Mouse (Mus musculus): ENCODE results near the gene Kcnk13. TPM values are rescaled to one million over a fixed set of nuclear protein-coding genes. Genes with fewer than 3 reads are reported as not detected.
"Not testable (repeated sequence)": the region's sequence is repeated elsewhere in the genome, so short reads cannot be mapped to it uniquely, and the experiment has no call there.

Gene Kcnk13
- polyA plus RNA-seq, 1 experiment, result 9.2 TPM

DNA sequence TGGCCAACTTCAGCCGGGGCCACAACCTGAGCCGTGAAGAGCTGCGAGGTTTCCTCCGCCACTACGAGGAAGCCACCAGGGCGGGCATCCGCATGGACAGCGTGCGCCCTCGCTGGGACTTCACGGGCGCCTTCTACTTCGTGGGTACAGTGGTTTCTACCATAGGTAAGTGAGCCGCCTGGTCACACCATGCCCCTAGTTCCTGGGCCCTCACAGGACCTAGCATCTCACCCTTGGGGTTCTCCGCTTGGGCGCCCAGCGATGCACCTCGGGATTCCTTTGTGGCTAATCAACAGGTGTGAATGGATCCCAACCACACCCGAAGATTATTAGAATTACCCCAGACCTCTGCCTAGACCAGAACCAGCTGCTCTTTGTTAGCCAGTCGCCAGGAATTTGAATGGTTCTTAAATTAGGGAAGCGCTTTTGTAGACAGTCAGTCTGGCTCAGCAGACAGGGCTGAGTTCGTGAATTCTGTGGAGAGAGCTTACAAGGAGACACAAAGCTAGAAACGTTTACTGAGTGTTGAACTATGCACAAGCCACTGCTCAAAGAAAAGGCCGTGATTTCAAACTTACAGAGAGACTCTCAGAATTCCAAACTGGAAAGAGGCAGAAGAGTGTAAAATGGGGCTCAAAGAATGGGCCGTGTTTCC is 1.9 kb downstream of the Kcnk13 start:
- H3K4me1 ChIP-seq (ENCODE audit: control insufficient read depth, insufficient read depth, low read length), result peaks cover 4% of the 10 kb centered on the region; the same call in 1 of the 2 replicates
- 10% methylated on average over 25 of the region's 25 CpGs for WGBS
- H3K27ac ChIP-seq (ENCODE audit: insufficient read depth, low read length), result no peak overlapping the region
- H3K27me3 ChIP-seq (ENCODE audit: control insufficient read depth, insufficient read depth, low read length), result no peaks in the 10 kb centered on the region
- no peak for TF ChIP-seq POLR2A (IDR thresholded peaks at IDR 0.05; ENCODE audit: borderline replicate concordance, insufficient read depth, low read length)
- TF ChIP-seq CTCF (IDR thresholded peaks at IDR 0.05; ENCODE audit: borderline replicate concordance, insufficient read depth, low read depth, low read length), result no peak
- no peak for DNase-seq
- peak overlapping the region; percentile 37 for H3K4me3 ChIP-seq (replicated peaks; ENCODE audit: insufficient read depth, low read depth, low read length)

DNA sequence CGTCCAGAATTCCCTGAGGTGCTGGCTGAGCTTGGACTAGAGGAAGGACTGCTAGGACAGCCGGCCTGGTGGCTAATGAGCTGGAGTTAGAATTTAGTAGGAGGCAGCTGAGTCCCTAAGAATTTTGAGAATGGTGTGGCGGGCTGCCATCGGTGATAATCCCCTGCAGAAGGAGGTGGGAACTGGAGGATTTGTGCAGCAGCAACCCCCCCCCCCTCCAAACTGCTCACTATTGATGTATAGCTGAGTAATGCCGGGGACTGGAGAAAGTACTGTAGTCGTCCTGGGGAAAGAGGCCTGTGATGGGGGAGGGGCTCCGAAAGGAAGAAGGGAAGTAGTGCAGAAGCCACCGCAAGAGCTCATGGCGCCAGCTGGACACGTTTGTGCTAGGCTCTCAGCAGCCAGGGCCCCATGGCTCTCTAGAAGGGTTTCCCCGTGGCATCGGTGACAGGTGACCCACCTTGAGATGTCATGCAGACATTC is 2.6 kb downstream of the Kcnk13 start:
- Histone ChIP-seq H3K27me3 (ENCODE audit: control insufficient read depth, insufficient read depth, low read length) (no peaks in the 10 kb centered on the region), H3K4me3 (replicated peaks; ENCODE audit: insufficient read depth, low read depth, low read length) (no peak overlapping the region), H3K4me1 (ENCODE audit: control insufficient read depth, insufficient read depth, low read length) (peaks cover 4% of the 10 kb centered on the region; the same call in 1 of the 2 replicates), H3K27ac (ENCODE audit: insufficient read depth, low read length) (no peak overlapping the region)
- WGBS, result 20% methylated on average over 12 of the region's 12 CpGs
- TF ChIP-seq POLR2A (IDR thresholded peaks at IDR 0.05; ENCODE audit: borderline replicate concordance, insufficient read depth, low read length) (no peak), CTCF (IDR thresholded peaks at IDR 0.05; ENCODE audit: borderline replicate concordance, insufficient read depth, low read depth, low read length) (no peak)
- DNase-seq, result no peak

GRCm38 (mm10) chr12:99969906-99970305 is 5.6 kb downstream of the Kcnk13 start:
- TF ChIP-seq POLR2A (IDR thresholded peaks at IDR 0.05; ENCODE audit: borderline replicate concordance, insufficient read depth, low read length) (no peak), CTCF (IDR thresholded peaks at IDR 0.05; ENCODE audit: borderline replicate concordance, insufficient read depth, low read depth, low read length) (no peak)
- WGBS, result 56% methylated on average over 4 of the region's 4 CpGs
- H3K4me1 ChIP-seq (ENCODE audit: control insufficient read depth, insufficient read depth, low read length), result no peaks in the 10 kb centered on the region
- H3K4me3 ChIP-seq (replicated peaks; ENCODE audit: insufficient read depth, low read depth, low read length), result no peak overlapping the region
- H3K27ac ChIP-seq (ENCODE audit: insufficient read depth, low read length), result no peak overlapping the region
- no peaks in the 10 kb centered on the region for H3K27me3 ChIP-seq (ENCODE audit: control insufficient read depth, insufficient read depth, low read length)
- DNase-seq, result no peak

- DNase-seq; H3K4me3 ChIP-seq (replicated peaks; ENCODE audit: insufficient read depth, low read depth, low read length); H3K27ac ChIP-seq (ENCODE audit: insufficient read depth, low read length); H3K27me3 ChIP-seq (ENCODE audit: control insufficient read depth, insufficient read depth, low read length); H3K4me1 ChIP-seq (ENCODE audit: control insufficient read depth, insufficient read depth, low read length): not testable (repeated sequence)
- 81% methylated on average over 7 of the region's 7 CpGs for WGBS
These were observed 7.1 kb downstream of the Kcnk13 start for GRCm38 (mm10) chr12:99971205-99971894.

- Histone ChIP-seq H3K4me1 (ENCODE audit: control insufficient read depth, insufficient read depth, low read length) (no peaks in the 10 kb centered on the region), H3K4me3 (replicated peaks; ENCODE audit: insufficient read depth, low read depth, low read length) (no peak overlapping the region), H3K27me3 (ENCODE audit: control insufficient read depth, insufficient read depth, low read length) (no peaks in the 10 kb centered on the region), H3K27ac (ENCODE audit: insufficient read depth, low read length) (no peak overlapping the region)
- WGBS, result 73% methylated on average over 7 of the region's 7 CpGs
- TF ChIP-seq CTCF (IDR thresholded peaks at IDR 0.05; ENCODE audit: borderline replicate concordance, insufficient read depth, low read depth, low read length) (no peak), POLR2A (IDR thresholded peaks at IDR 0.05; ENCODE audit: borderline replicate concordance, insufficient read depth, low read length) (no peak)
- no peak for DNase-seq
These were observed 8.5 kb downstream of the Kcnk13 start for GRCm38 (mm10) chr12:99972825-99973224.

DNA sequence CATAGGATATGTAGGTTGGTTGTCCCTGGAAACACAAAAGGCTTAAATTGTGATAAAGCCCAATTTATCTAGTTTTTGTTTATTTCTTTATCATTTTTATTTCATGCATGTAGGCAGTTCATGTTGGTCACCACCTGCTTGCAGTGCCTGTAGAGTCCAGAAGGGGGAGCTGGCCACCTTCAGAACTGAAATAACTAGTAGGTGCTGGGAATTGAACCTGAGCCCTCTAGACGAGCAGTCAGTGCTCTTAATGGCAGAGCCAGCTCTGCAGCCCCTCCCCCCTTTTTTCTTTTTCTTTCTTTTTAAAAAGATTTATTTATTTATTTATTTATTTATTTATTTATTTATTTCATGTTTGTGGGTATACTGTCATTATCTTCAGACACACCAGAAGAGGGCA is 9.4 kb downstream of the Kcnk13 start:
- no peaks in the 10 kb centered on the region for H3K27me3 ChIP-seq (ENCODE audit: control insufficient read depth, insufficient read depth, low read length)
- WGBS, result 84% methylated on average over 1 of the region's 1 CpGs
- no peaks in the 10 kb centered on the region for H3K4me1 ChIP-seq (ENCODE audit: control insufficient read depth, insufficient read depth, low read length)
- no peak for DNase-seq
- no peak overlapping the region for H3K27ac ChIP-seq (ENCODE audit: insufficient read depth, low read length)
- H3K4me3 ChIP-seq (replicated peaks; ENCODE audit: insufficient read depth, low read depth, low read length), result no peak overlapping the region
- TF ChIP-seq CTCF (IDR thresholded peaks at IDR 0.05; ENCODE audit: borderline replicate concordance, insufficient read depth, low read depth, low read length), result no peak
- TF ChIP-seq POLR2A (IDR thresholded peaks at IDR 0.05; ENCODE audit: borderline replicate concordance, insufficient read depth, low read length), result no peak

DNA sequence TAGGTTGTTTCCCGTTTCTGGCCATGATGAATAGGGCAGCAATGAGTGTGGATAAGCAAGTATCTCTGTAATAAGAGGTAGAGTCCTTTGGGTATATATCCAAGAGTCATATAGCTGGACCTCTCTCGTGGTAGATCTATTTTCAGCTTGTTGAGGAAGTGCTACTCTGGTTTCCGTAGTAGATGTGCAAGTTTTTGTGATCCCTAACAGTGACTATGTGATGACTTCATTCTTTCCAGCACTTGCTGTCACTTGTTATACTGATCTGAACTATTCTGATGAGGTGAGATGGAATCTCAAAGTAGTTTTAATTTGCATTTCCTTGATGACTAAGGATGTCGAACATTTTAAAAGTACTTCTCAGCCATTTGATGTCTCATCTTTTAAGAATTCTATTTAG is 15.2 kb downstream of the Kcnk13 start:
- H3K27ac ChIP-seq (ENCODE audit: insufficient read depth, low read length), result no peak overlapping the region
- no peak for DNase-seq
- H3K4me1 ChIP-seq (ENCODE audit: control insufficient read depth, insufficient read depth, low read length), result no peaks in the 10 kb centered on the region
- 92% methylated on average over 4 of the region's 4 CpGs for WGBS
- TF ChIP-seq CTCF (IDR thresholded peaks at IDR 0.05; ENCODE audit: borderline replicate concordance, insufficient read depth, low read depth, low read length) (no peak), POLR2A (IDR thresholded peaks at IDR 0.05; ENCODE audit: borderline replicate concordance, insufficient read depth, low read length) (no peak)
- H3K4me3 ChIP-seq (replicated peaks; ENCODE audit: insufficient read depth, low read depth, low read length), result no peak overlapping the region
- no peaks in the 10 kb centered on the region for H3K27me3 ChIP-seq (ENCODE audit: control insufficient read depth, insufficient read depth, low read length)

- TF ChIP-seq POLR2A (IDR thresholded peaks at IDR 0.05; ENCODE audit: borderline replicate concordance, insufficient read depth, low read length) (no peak), CTCF (IDR thresholded peaks at IDR 0.05; ENCODE audit: borderline replicate concordance, insufficient read depth, low read depth, low read length) (no peak)
- Histone ChIP-seq H3K27me3 (ENCODE audit: control insufficient read depth, insufficient read depth, low read length) (no peaks in the 10 kb centered on the region), H3K27ac (ENCODE audit: insufficient read depth, low read length) (no peak overlapping the region), H3K4me3 (replicated peaks; ENCODE audit: insufficient read depth, low read depth, low read length) (no peak overlapping the region), H3K4me1 (ENCODE audit: control insufficient read depth, insufficient read depth, low read length) (no peaks in the 10 kb centered on the region; the same call in 1 of the 2 replicates)
- WGBS, result 98% methylated on average over 5 of the region's 5 CpGs
- no peak for DNase-seq
These were observed 22.5 kb downstream of the Kcnk13 start for GRCm38 (mm10) chr12:99986797-99987196.
